Mouse (Mus musculus): ENCODE measurements around the gene Pin1rt1. TPM values are rescaled to one million over a fixed set of nuclear protein-coding genes. Genes with fewer than 3 reads are reported as not detected.

Gene Pin1rt1
- polyA plus RNA-seq, 1 experiment = 3.5 TPM

DNA sequence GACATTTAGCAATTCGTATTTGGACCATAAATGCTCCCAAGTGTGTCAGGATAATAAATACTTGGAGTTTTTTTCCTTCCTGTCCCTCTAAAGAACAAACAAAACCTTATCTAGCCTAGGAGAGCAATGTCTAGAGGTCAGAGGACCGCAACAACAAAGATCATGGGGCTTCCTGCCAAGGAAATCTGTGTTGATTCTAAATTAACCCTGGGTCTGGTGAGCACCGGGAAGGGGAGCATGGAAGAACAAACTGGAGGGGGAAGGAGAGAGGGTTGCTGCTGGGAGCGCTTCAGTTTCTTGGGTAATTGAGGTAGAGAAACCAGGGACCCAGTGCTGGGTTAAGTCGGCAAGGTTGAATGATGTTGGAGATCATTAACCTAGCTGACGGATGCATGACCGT, 27.0 kb upstream of the Pin1rt1 start:
- H3K27ac ChIP-seq (ENCODE audit: control insufficient read depth, insufficient read depth, low read depth, low read length) = no peak overlapping the region
- peaks cover 11% of the 10 kb centered on the region for H3K4me1 ChIP-seq (ENCODE audit: control insufficient read depth, insufficient read depth, low read length)
- no peaks in the 10 kb centered on the region; the same call in 1 of the 2 replicates for H3K27me3 ChIP-seq (ENCODE audit: control insufficient read depth, insufficient read depth, low read length)
- H3K4me3 ChIP-seq (ENCODE audit: control insufficient read depth, low read depth, low read length) = peak overlapping the region; percentile 67
- H3K36me3 ChIP-seq (ENCODE audit: control insufficient read depth, insufficient read depth, low read length) = no peaks in the 10 kb centered on the region
- no peak for TF ChIP-seq POLR2A (IDR thresholded peaks at IDR 0.05; ENCODE audit: control insufficient read depth, low read depth, low read length)
- TF ChIP-seq CTCF (IDR thresholded peaks at IDR 0.05; ENCODE audit: control insufficient read depth, insufficient read depth, insufficient replicate concordance, low read depth, low read length) = no peak

DNA sequence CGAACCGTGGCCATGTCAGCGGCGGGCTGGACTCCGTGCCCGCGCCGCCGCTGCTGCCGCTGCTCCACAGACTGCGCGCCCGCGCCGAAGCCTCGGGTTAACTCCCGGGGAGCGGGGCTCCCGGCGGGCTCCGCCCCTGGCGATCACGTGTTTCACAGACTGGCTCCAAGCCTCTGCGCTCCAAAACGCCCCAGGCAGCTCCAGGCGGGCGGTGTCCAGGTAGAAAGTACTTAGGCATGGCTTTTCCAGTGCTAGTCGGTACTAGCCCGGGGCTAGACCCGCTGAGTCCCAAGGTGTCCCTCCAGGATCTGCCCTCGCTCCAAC, 26.5 kb upstream of the Pin1rt1 start, which contains the start of gene Depdc7:
Gene Depdc7 (minus strand): TSS at position 138 of the 324 bp plus-strand sequence.
- Histone ChIP-seq H3K4me3 (ENCODE audit: control insufficient read depth, low read depth, low read length) (peak within 1 kb of the TSS; percentile 67), H3K36me3 (ENCODE audit: control insufficient read depth, insufficient read depth, low read length) (no peaks in the 10 kb centered on the region), H3K27me3 (ENCODE audit: control insufficient read depth, insufficient read depth, low read length) (no peaks in the 10 kb centered on the region; the same call in 1 of the 2 replicates), H3K27ac (ENCODE audit: control insufficient read depth, insufficient read depth, low read depth, low read length) (no peak within 1 kb of the TSS), H3K4me1 (ENCODE audit: control insufficient read depth, insufficient read depth, low read length) (peaks cover 11% of the 10 kb centered on the region)
- TF ChIP-seq POLR2A (IDR thresholded peaks at IDR 0.05; ENCODE audit: control insufficient read depth, low read depth, low read length) (no peak), CTCF (IDR thresholded peaks at IDR 0.05; ENCODE audit: control insufficient read depth, insufficient read depth, insufficient replicate concordance, low read depth, low read length) (no peak)

DNA sequence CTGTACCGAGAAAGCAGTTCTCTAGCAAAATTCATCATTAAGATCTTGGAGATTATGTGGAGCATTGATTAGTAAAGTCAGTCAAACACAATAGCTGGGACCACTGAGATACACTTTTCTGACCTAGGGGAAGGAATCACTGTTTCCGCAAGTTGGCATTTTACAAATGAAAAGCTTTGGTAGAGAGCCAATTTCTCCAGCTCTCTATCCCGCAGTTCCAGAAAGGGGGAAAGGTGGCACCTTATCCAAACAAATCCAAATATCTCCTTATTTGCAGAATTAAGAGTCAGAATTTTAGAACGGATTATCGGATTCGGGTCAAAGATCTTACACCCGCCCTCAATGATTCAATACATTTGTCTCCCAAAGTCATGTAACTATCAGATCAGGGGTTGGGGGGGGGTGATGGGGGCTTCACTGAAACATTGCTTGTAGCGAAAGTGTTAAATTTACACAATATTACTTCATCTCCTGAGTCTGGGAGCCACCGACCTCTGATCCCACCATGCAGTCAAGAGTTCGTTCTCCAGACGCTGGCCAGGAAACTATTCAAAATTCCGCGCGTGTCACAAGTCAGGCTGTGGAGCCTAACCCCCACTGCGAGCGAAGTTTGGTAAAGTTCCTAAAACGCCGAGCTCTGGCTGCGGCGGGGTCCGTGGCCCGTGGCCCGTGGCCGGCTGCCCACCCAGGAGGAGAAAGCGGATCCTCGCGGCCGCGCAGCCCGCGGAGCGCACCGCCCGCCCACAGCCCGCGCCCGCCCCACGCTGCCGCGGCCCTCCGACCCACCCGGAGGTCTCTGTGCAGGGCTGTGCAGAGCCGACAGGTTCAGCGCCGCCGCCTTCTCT, 25.9 kb upstream of the Pin1rt1 start:
- Histone ChIP-seq H3K4me1 (ENCODE audit: control insufficient read depth, insufficient read depth, low read length) (peaks cover 11% of the 10 kb centered on the region), H3K4me3 (ENCODE audit: control insufficient read depth, low read depth, low read length) (peak overlapping the region; percentile 67), H3K27ac (ENCODE audit: control insufficient read depth, insufficient read depth, low read depth, low read length) (no peak overlapping the region), H3K36me3 (ENCODE audit: control insufficient read depth, insufficient read depth, low read length) (no peaks in the 10 kb centered on the region), H3K27me3 (ENCODE audit: control insufficient read depth, insufficient read depth, low read length) (no peaks in the 10 kb centered on the region; the same call in 1 of the 2 replicates)
- TF ChIP-seq CTCF (IDR thresholded peaks at IDR 0.05; ENCODE audit: control insufficient read depth, insufficient read depth, insufficient replicate concordance, low read depth, low read length) = no peak
- no peak for TF ChIP-seq POLR2A (IDR thresholded peaks at IDR 0.05; ENCODE audit: control insufficient read depth, low read depth, low read length)

DNA sequence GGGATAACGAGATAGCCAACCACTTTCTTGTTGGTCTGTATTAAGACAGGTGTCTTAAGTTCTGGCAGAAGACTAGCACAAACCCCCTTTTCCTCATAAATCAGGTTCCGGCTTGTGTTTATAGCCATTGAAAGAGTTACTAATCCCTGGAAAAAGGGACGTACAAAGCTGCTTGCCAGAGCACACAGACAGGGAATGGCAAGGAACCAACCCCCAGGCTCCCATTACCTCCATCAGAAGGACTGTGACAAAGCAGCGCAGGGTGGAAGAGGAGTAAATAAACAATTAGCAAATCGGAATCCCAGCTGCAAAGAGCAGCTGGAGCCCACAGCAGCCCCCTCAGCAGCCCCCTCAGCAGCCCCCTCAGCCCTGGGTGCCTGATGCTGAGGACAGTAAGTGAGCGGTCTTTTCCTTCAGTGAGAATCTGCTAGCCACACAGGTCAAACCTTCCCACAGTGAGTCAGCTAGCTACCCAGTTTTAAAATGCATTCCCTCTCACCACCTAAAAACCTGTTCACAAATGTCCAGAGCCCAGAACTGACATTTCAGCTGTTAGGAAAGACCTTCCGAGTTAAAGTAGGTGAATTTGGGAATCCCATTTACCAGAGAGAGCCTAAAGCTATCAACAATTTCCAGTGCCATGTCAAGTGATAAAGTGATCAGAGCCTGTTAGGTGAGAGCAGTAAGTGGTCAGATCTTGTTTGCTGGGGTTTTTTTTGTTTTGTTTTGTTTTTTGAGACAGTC, 25.0 kb upstream of the Pin1rt1 start:
- Histone ChIP-seq H3K4me3 (ENCODE audit: control insufficient read depth, low read depth, low read length) (no peak overlapping the region), H3K36me3 (ENCODE audit: control insufficient read depth, insufficient read depth, low read length) (no peaks in the 10 kb centered on the region), H3K27ac (ENCODE audit: control insufficient read depth, insufficient read depth, low read depth, low read length) (no peak overlapping the region), H3K4me1 (ENCODE audit: control insufficient read depth, insufficient read depth, low read length) (peaks cover 9% of the 10 kb centered on the region), H3K27me3 (ENCODE audit: control insufficient read depth, insufficient read depth, low read length) (no peaks in the 10 kb centered on the region; the same call in 1 of the 2 replicates)
- TF ChIP-seq CTCF (IDR thresholded peaks at IDR 0.05; ENCODE audit: control insufficient read depth, insufficient read depth, insufficient replicate concordance, low read depth, low read length) (no peak), POLR2A (IDR thresholded peaks at IDR 0.05; ENCODE audit: control insufficient read depth, low read depth, low read length) (no peak)

DNA sequence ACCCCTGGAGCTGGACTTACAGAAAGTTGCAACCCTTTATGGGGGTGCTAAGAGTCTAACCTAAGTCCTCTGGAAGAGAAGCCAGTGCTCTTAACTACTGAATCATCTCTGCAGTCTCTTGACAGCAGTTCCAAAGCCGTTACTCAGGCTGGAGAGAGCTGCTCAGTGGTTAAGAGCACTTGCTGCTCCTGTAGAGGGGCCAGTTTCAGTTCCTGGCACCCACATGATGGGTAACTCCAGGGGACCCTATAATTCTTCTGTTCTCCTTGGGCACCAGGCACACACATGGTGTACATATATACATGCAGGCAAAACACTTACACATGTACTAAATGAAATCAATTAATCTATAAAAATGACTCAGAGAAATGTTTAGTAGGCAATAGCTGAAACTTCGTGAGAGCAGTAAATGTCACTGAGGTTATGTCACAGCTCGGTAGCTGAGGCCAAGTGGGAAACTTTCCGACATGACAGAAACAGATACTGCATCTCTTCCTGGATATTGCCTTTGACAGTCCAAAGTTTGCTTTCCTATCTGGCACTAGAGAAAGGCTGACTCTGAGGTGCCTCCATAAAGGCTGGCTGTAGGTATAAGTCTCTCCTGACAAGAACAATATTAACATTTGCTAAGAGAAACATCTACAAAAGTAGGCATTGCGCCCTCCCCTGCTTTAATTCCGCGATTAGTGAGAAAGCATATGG, 24.2 kb upstream of the Pin1rt1 start:
- Histone ChIP-seq H3K4me3 (ENCODE audit: control insufficient read depth, low read depth, low read length) (no peak overlapping the region), H3K36me3 (ENCODE audit: control insufficient read depth, insufficient read depth, low read length) (no peaks in the 10 kb centered on the region), H3K4me1 (ENCODE audit: control insufficient read depth, insufficient read depth, low read length) (peaks cover 9% of the 10 kb centered on the region), H3K27ac (ENCODE audit: control insufficient read depth, insufficient read depth, low read depth, low read length) (no peak overlapping the region), H3K27me3 (ENCODE audit: control insufficient read depth, insufficient read depth, low read length) (no peaks in the 10 kb centered on the region; the same call in 1 of the 2 replicates)
- no peak for TF ChIP-seq POLR2A (IDR thresholded peaks at IDR 0.05; ENCODE audit: control insufficient read depth, low read depth, low read length)
- no peak for TF ChIP-seq CTCF (IDR thresholded peaks at IDR 0.05; ENCODE audit: control insufficient read depth, insufficient read depth, insufficient replicate concordance, low read depth, low read length)

DNA sequence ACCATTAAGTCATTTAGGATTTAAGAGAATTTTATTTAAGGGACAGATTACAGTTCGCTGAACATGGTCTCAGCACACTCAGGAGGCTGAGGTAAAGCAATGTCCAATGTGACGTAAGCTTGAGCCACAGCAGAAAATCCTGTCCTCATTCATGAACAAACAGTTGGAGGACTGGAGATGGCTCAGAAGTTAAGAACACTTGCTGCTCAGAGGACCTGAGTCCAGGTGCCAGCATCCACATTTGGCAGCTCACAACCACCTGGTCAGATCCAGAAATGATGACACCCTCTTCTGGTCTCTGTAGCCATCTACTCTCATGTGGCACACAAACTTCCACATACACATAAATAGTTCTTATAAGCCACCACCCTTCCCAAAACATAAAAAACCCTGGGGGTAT, 23.5 kb upstream of the Pin1rt1 start:
- H3K36me3 ChIP-seq (ENCODE audit: control insufficient read depth, insufficient read depth, low read length) = no peaks in the 10 kb centered on the region
- peaks cover 9% of the 10 kb centered on the region for H3K4me1 ChIP-seq (ENCODE audit: control insufficient read depth, insufficient read depth, low read length)
- TF ChIP-seq CTCF (IDR thresholded peaks at IDR 0.05; ENCODE audit: control insufficient read depth, insufficient read depth, insufficient replicate concordance, low read depth, low read length) (no peak), POLR2A (IDR thresholded peaks at IDR 0.05; ENCODE audit: control insufficient read depth, low read depth, low read length) (no peak)
- H3K4me3 ChIP-seq (ENCODE audit: control insufficient read depth, low read depth, low read length) = no peak overlapping the region
- H3K27ac ChIP-seq (ENCODE audit: control insufficient read depth, insufficient read depth, low read depth, low read length) = no peak overlapping the region
- H3K27me3 ChIP-seq (ENCODE audit: control insufficient read depth, insufficient read depth, low read length) = no peaks in the 10 kb centered on the region; the same call in 1 of the 2 replicates

DNA sequence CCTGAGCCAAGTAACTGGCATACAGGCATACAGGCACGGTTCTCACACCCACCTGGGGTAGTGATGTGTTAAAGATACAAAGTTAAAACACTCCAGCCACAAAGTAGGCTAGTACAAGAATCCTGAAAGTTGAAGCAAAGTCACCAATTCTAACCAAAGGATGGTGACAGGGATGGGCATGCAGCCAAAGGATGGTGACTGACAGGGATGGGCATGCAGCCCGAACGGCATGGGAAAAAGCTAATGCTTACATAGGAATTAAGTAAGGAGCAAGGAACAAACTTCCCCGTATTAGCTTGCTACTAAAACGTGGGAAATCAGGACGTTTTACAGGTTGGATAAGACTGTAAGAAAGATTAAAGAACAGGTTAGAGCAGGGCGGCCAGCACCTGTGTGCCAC, 20.1 kb upstream of the Pin1rt1 start:
- Histone ChIP-seq H3K27ac (ENCODE audit: control insufficient read depth, insufficient read depth, low read depth, low read length) (no peak overlapping the region), H3K36me3 (ENCODE audit: control insufficient read depth, insufficient read depth, low read length) (no peaks in the 10 kb centered on the region), H3K27me3 (ENCODE audit: control insufficient read depth, insufficient read depth, low read length) (no peaks in the 10 kb centered on the region), H3K4me1 (ENCODE audit: control insufficient read depth, insufficient read depth, low read length) (no peaks in the 10 kb centered on the region), H3K4me3 (ENCODE audit: control insufficient read depth, low read depth, low read length) (no peak overlapping the region)
- no peak for TF ChIP-seq POLR2A (IDR thresholded peaks at IDR 0.05; ENCODE audit: control insufficient read depth, low read depth, low read length)
- no peak for TF ChIP-seq CTCF (IDR thresholded peaks at IDR 0.05; ENCODE audit: control insufficient read depth, insufficient read depth, insufficient replicate concordance, low read depth, low read length)

All from testis, adult 2 months (tissue).